Mouse (Mus musculus) testis, adult 2 months (tissue): ENCODE results near the gene Faap24. TPM values are rescaled to one million over a fixed set of nuclear protein-coding genes. Genes with fewer than 3 reads are reported as not detected.

Experiments
- H3K27ac ChIP-seq: fragments of 200-500 bp; 2 replicates; pipeline ENCODE4 v1.5.1; 2012; ENCODE audit warnings: low read depth, low read length; ENCODE audit not compliant: control insufficient read depth, insufficient read depth
- H3K27me3 ChIP-seq: fragments of 200-500 bp; 2 replicates; pipeline ENCODE4 v1.6.1; 2012; ENCODE audit warnings: mild to moderate bottlenecking, low read length, moderate library complexity; ENCODE audit not compliant: control insufficient read depth, insufficient read depth
- H3K36me3 ChIP-seq: fragments of 200-500 bp; 2 replicates; pipeline ENCODE4 v1.6.1; 2012; ENCODE audit warnings: mild to moderate bottlenecking, low read length; ENCODE audit not compliant: control insufficient read depth, insufficient read depth
- H3K4me1 ChIP-seq: fragments of 200-500 bp; 2 replicates; pipeline ENCODE4 v1.6.1; 2012; ENCODE audit warnings: low read length; ENCODE audit not compliant: control insufficient read depth, insufficient read depth
- H3K4me3 ChIP-seq: fragments of 200-500 bp; 2 replicates; pipeline ENCODE4 v1.5.1; 2012; ENCODE audit warnings: low read depth, mild to moderate bottlenecking, low read length, moderate library complexity, mixed read lengths; ENCODE audit not compliant: control insufficient read depth
- CTCF ChIP-seq: fragments of 200-500 bp; IDR thresholded peaks from 2 replicates; pipeline ENCODE4 v1.5.1; 2012; ENCODE audit warnings: low read depth, mild to moderate bottlenecking, inconsistent platforms, low read length, moderate library complexity; ENCODE audit not compliant: control insufficient read depth, insufficient read depth, insufficient replicate concordance
- POLR2A ChIP-seq: fragments of 200-500 bp; IDR thresholded peaks from 2 replicates; pipeline ENCODE4 v1.6.1; 2012; ENCODE audit warnings: low read depth, mild to moderate bottlenecking, inconsistent platforms, low read length, moderate library complexity; ENCODE audit not compliant: control insufficient read depth
- polyA plus RNA-seq: library from polyadenylated mRNA; depleted of rRNA; stranded (reverse); fragments of >200 nt; gene quantifications from 2 replicates; pipeline ENCODE4 v1.2.3, GENCODE M21; 2012

Gene Faap24
- polyA plus RNA-seq, 1 experiment = 3.1 TPM

GRCm38 (mm10) chr7:35365161-35365910 is 31.3 kb downstream of the Faap24 start:
- H3K4me3 ChIP-seq = no peak overlapping the region

GRCm38 (mm10) chr7:35362868-35363267 is 33.8 kb downstream of the Faap24 start:
- H3K4me1 ChIP-seq = no peaks in the 10 kb centered on the region
- no peaks in the 10 kb centered on the region for H3K36me3 ChIP-seq
- TF ChIP-seq CTCF = no peak
- TF ChIP-seq POLR2A = no peak
- no peak overlapping the region for H3K27ac ChIP-seq
- H3K27me3 ChIP-seq = no peaks in the 10 kb centered on the region
- no peak overlapping the region for H3K4me3 ChIP-seq

More at GRCm38 (mm10) chr7:35365161-35365910, 31.3 kb downstream of the Faap24 start:
- no peaks in the 10 kb centered on the region for H3K27me3 ChIP-seq
- no peak overlapping the region for H3K27ac ChIP-seq
- TF ChIP-seq POLR2A (no peak), CTCF (no peak)
- H3K4me1 ChIP-seq = no peaks in the 10 kb centered on the region
- no peaks in the 10 kb centered on the region for H3K36me3 ChIP-seq

- no peaks in the 10 kb centered on the region for H3K27me3 ChIP-seq
- H3K27ac ChIP-seq = no peak overlapping the region
- H3K4me3 ChIP-seq = no peak overlapping the region
- no peaks in the 10 kb centered on the region for H3K36me3 ChIP-seq
- TF ChIP-seq CTCF (no peak), POLR2A (no peak)
- no peaks in the 10 kb centered on the region for H3K4me1 ChIP-seq
These were observed 34.4 kb downstream of the Faap24 start for GRCm38 (mm10) chr7:35362253-35362652.

- Histone ChIP-seq H3K36me3 (no peaks in the 10 kb centered on the region), H3K4me1 (no peaks in the 10 kb centered on the region), H3K27me3 (no peaks in the 10 kb centered on the region), H3K27ac (no peak overlapping the region), H3K4me3 (no peak overlapping the region)
- TF ChIP-seq CTCF (no peak), POLR2A (no peak)
These were observed 39.0 kb downstream of the Faap24 start for GRCm38 (mm10) chr7:35357621-35358020.

- TF ChIP-seq CTCF (no peak), POLR2A (no peak)
- Histone ChIP-seq H3K4me3 (no peak overlapping the region), H3K36me3 (no peaks in the 10 kb centered on the region), H3K27me3 (no peaks in the 10 kb centered on the region), H3K4me1 (no peaks in the 10 kb centered on the region), H3K27ac (no peak overlapping the region)
These were observed 41.2 kb downstream of the Faap24 start for GRCm38 (mm10) chr7:35355303-35355872.

GRCm38 (mm10) chr7:35353306-35353705 is 43.3 kb downstream of the Faap24 start:
- H3K27me3 ChIP-seq = no peaks in the 10 kb centered on the region
- no peak overlapping the region for H3K4me3 ChIP-seq
- H3K36me3 ChIP-seq = no peaks in the 10 kb centered on the region
- no peaks in the 10 kb centered on the region for H3K4me1 ChIP-seq
- TF ChIP-seq CTCF (no peak), POLR2A (no peak)
- no peak overlapping the region for H3K27ac ChIP-seq

- no peaks in the 10 kb centered on the region for H3K36me3 ChIP-seq
- H3K4me3 ChIP-seq = no peak overlapping the region
- no peaks in the 10 kb centered on the region for H3K4me1 ChIP-seq
- no peak overlapping the region for H3K27ac ChIP-seq
- no peaks in the 10 kb centered on the region for H3K27me3 ChIP-seq
- TF ChIP-seq POLR2A (no peak), CTCF (no peak)
These were observed 45.5 kb downstream of the Faap24 start for GRCm38 (mm10) chr7:35351155-35351554.
